ENCODE assay signal across 15 mouse cellular contexts in genomic region chr12:98453161-98453560, GRCm38 (mm10).
DNase-seq lines count a peak whose midpoint lies in the region; ATAC-seq lines count a peak whose summit lies in the region.
"Had no signal": no experiment of that assay in that cellular context is flagged by ENCODE, and none has a peak within 500 bp of the region (broad histone marks: within the 10 kb centered on the region; RNA-seq: fewer than 3 reads in every experiment).

No protein-coding gene starts in this region.

- peak; percentile 51 for DNase-seq in left cerebral cortex, postnatal 4 days
- no peak for DNase-seq in left cerebral cortex, adult 18-20 months (ENCODE audit: low spot score in 2 of 2)
- DNase-seq in cerebellum, postnatal 10 days, result peak; percentile 87 to 90
- DNase-seq in thymus, postnatal 36 days, result peak; percentile 4 to 17
- no peak for DNase-seq in yolk sac, embryonic 10.5 days (ENCODE audit: low spot score)
- DNase-seq in gastrocnemius, adult 18-20 months (ENCODE audit: low spot score), result no peak
- DNase-seq in B cell, adult 2 months, result no peak
- DNase-seq: adrenal gland, adult 8-10 months; forebrain, postnatal 0 days; gastrocnemius, adult 2 months; heart, postnatal 4 days; right cerebral cortex, adult 18-20 months had no signal

- intact Hi-C loops in left cerebral cortex, postnatal 4 days (cut with DNase I), result no loop called here

- ATAC-seq in cerebellum, adult (ENCODE audit: insufficient number of reproducible peaks, low FRiP score, low TSS enrichment), result peak; percentile 89
- ATAC-seq: forebrain, postnatal 0 days; intestine, postnatal 0 days; liver, embryonic 12.5 days had no signal

Comparison
In these comparisons a context has a peak if more than half of its experiments do, and no peak if none do; other contexts are left out.
1. DNase-seq: peak in left cerebral cortex, postnatal 4 days (single experiment), cerebellum, postnatal 10 days (2 of 2) and thymus, postnatal 36 days (2 of 2); none in left cerebral cortex, adult 18-20 months (0 of 2), yolk sac, embryonic 10.5 days (single experiment), gastrocnemius, adult 18-20 months (single experiment) and B cell, adult 2 months (0 of 2).